Mouse (Mus musculus): ENCODE data around the gene Tnni3. TPM values are rescaled to one million over a fixed set of nuclear protein-coding genes. Genes with fewer than 3 reads are reported as not detected.

The Tnni3 gene
- total RNA-seq, 2 experiments from 2014 or later: 6,124 to 6,345 TPM

Other genes starting within 250 kb of the Tnni3 start
- gene Ncr1, start 186.5 kb downstream of the Tnni3 start, total RNA-seq (2021): not detected
- under 1 TPM in 1 of 2 experiments, not detected in 1; 0.22 TPM for gene Gp6, start 126.5 kb downstream of the Tnni3 start, total RNA-seq (2021)
- 10 to 100 TPM; 32.8 to 34.1 TPM for gene Rdh13, start 78.6 kb downstream of the Tnni3 start, total RNA-seq (2021)
- gene Eps8l1, start 63.6 kb downstream of the Tnni3 start, total RNA-seq (2021): 1 to 10 TPM; 3.2 to 3.5 TPM
- gene Ppp1r12c, start 22.5 kb downstream of the Tnni3 start, total RNA-seq (2021): 10 to 100 TPM; 74.8 to 97.1 TPM
- 10 to 100 TPM; 36.1 to 38.1 TPM for gene Tnnt1, start 7.8 kb downstream of the Tnni3 start, total RNA-seq (2021)
- gene Dnaaf3, start 8.2 kb upstream of the Tnni3 start, total RNA-seq (2021): under 1 TPM; 0.81 to 0.87 TPM
- gene Syt5, start 23.3 kb upstream of the Tnni3 start, total RNA-seq (2021): 1 to 10 TPM; 1.7 to 2.4 TPM
- gene Ptprh, start 79.8 kb upstream of the Tnni3 start, total RNA-seq (2021): not detected
- 1 to 10 TPM; 6.2 to 6.6 TPM for gene Tmem86b, start 107.2 kb upstream of the Tnni3 start, total RNA-seq (2021)
- 10 to 100 TPM; 77.3 to 80.7 TPM for gene Ppp6r1, start 134.8 kb upstream of the Tnni3 start, total RNA-seq (2021)
- gene Hspbp1, start 160.8 kb upstream of the Tnni3 start, total RNA-seq (2021): 10 to 100 TPM; 45.0 to 46.7 TPM
- 1 to 10 TPM; 2.5 to 3.8 TPM for gene Brsk1, start 166.4 kb upstream of the Tnni3 start, total RNA-seq (2021)
- under 1 TPM in 1 of 2 experiments, not detected in 1; 0.20 TPM for gene Tmem150b, start 201.0 kb upstream of the Tnni3 start, total RNA-seq (2021)
- 10 to 100 TPM; 32.1 to 37.1 TPM for gene Kmt5c, start 215.9 kb upstream of the Tnni3 start, total RNA-seq (2021)
- 10 to 100 TPM in 1 of 2 experiments, 1 to 10 TPM in 1; 7.4 to 10.9 TPM for gene Cox6b2, start 228.9 kb upstream of the Tnni3 start, total RNA-seq (2021)
- gene Fam71e2, start 247.1 kb upstream of the Tnni3 start, total RNA-seq (2021): not detected

Measured in heart, postnatal 10 days (tissue).